Mouse (Mus musculus) G1E (cell line): ENCODE measurements around the gene Odf2l. TPM values are rescaled to one million over a fixed set of nuclear protein-coding genes. Genes with fewer than 3 reads are reported as not detected.

Source experiments
- ATAC-seq: 2 replicates; pipeline ENCODE4 v1.8.0; 2016; ENCODE audit warnings: mild to moderate bottlenecking; ENCODE audit not compliant: insufficient number of reproducible peaks, poor library complexity, low FRiP score, severe bottlenecking; ENCODE audit errors: extremely low read depth
- DNase-seq: peaks from one replicate; pipeline ENCODE4 v3.0.0; 2012; ENCODE audit warnings: low spot score
- H3K27me3 ChIP-seq: 2 replicates; pipeline ENCODE4 v1.6.1; 2012; ENCODE audit warnings: mild to moderate bottlenecking, low read length, inconsistent platforms; ENCODE audit not compliant: insufficient read depth
- H3K36me3 ChIP-seq: replicated peaks from 2 replicates; pipeline ENCODE3; 2012; ENCODE audit warnings: mild to moderate bottlenecking, inconsistent platforms
- H3K4me1 ChIP-seq: 2 replicates; pipeline ENCODE4 v1.6.1; 2012; ENCODE audit warnings: low read depth, low read length, inconsistent platforms, mixed read lengths; ENCODE audit not compliant: insufficient read depth
- H3K4me3 ChIP-seq: 2 replicates; pipeline ENCODE4 v1.5.1; 2012; ENCODE audit warnings: low read depth, mild to moderate bottlenecking, inconsistent platforms, low read length, moderate library complexity, mixed read lengths
- H3K9me3 ChIP-seq: replicated peaks from 2 replicates; pipeline ENCODE4 v1.6.1; 2012; ENCODE audit warnings: inconsistent platforms
- CTCF ChIP-seq: IDR thresholded peaks from 2 replicates; pipeline ENCODE4 v1.5.1; 2012; ENCODE audit warnings: low read depth, low read length, inconsistent platforms, mixed read lengths
- GATA1 ChIP-seq: IDR thresholded peaks from 2 replicates; pipeline ENCODE4 v1.6.1; 2012; ENCODE audit warnings: borderline replicate concordance, low read length, inconsistent platforms, mixed read lengths
- GATA2 ChIP-seq: IDR thresholded peaks from 2 replicates; pipeline ENCODE4 v1.6.1; 2012; ENCODE audit warnings: low read depth, low read length, inconsistent platforms, borderline replicate concordance
- POLR2AphosphoS5 ChIP-seq: IDR thresholded peaks from 2 replicates; pipeline ENCODE4 v1.6.1; 2012; ENCODE audit warnings: low read depth, low read length, inconsistent platforms; ENCODE audit not compliant: insufficient replicate concordance
- TAL1 ChIP-seq: conservative IDR thresholded peaks from 2 replicates; pipeline ENCODE4 v1.6.1; 2012; ENCODE audit warnings: low read depth, low read length, inconsistent platforms, mixed read lengths
- polyA plus RNA-seq: library from polyadenylated mRNA; stranded (reverse); fragments of >175 nt; gene quantifications from 2 replicates; pipeline ENCODE4 v1.2.3, GENCODE M21; 2012
- total RNA-seq, 2 experiments: library from RNA; stranded (forward) in 1 of 2; stranded (reverse) in 1 of 2; fragments of 200-1000 nt in 1 of 2; fragments of >200 nt in 1 of 2; fragmentation: Nextera tagmentation in 1 of 2; gene quantifications; 2 replicates each; pipeline ENCODE4 v1.2.3; 2014 to 2017

Gene Odf2l
- total RNA-seq (2014; fragmentation: Nextera tagmentation) (91.1 and 103 TPM in 2 replicates), total RNA-seq (2017) (37.8 and 43.0 TPM in 2 replicates), polyA plus RNA-seq (3.8 and 4.2 TPM in 2 replicates)

GRCm38 (mm10) chr3:145118254-145119001 is at the start of gene Odf2l:
Gene Odf2l (plus strand): TSS chr3:145118588.
- Histone ChIP-seq H3K4me1 (peaks cover 40% of the 10 kb centered on the region), H3K4me3 (peak within 1 kb of the TSS; percentile 88), H3K27me3 (no peaks in the 10 kb centered on the region), H3K9me3 (no peaks in the 10 kb centered on the region), H3K36me3 (peaks cover 6% of the 10 kb centered on the region)
- TF ChIP-seq TAL1 (no peak), POLR2AphosphoS5 (no peak), CTCF (no peak), GATA1 (no peak), GATA2 (no peak)
- DNase-seq, result peak; percentile 95
- peak; percentile 83 for ATAC-seq

- Histone ChIP-seq H3K27me3 (peaks cover 11% of the 10 kb centered on the region), H3K4me3 (no peak overlapping the region), H3K9me3 (no peaks in the 10 kb centered on the region), H3K4me1 (peaks cover 9% of the 10 kb centered on the region), H3K36me3 (no peaks in the 10 kb centered on the region)
- DNase-seq, result no peak
- no peak for ATAC-seq
- TF ChIP-seq CTCF, result no peak
- TF ChIP-seq POLR2AphosphoS5, result no peak
- no peak for TF ChIP-seq GATA1
Measured at GRCm38 (mm10) chr3:145068964-145069363, 49.4 kb upstream of the Odf2l start.

GRCm38 (mm10) chr3:145072339-145072738 is 46.0 kb upstream of the Odf2l start:
- H3K4me3 ChIP-seq, result no peak overlapping the region
- peaks cover 9% of the 10 kb centered on the region for H3K27me3 ChIP-seq
- DNase-seq, result no peak
- no peak for ATAC-seq
- TF ChIP-seq GATA2 (no peak), TAL1 (no peak), CTCF (no peak), POLR2AphosphoS5 (no peak), GATA1 (no peak)
- H3K4me1 ChIP-seq, result 0 out of 2 replicates have a peak, but pooled peaks cover 3% of the 10 kb centered on the region
- H3K9me3 ChIP-seq, result no peaks in the 10 kb centered on the region
- no peaks in the 10 kb centered on the region for H3K36me3 ChIP-seq

- H3K36me3 ChIP-seq, result no peaks in the 10 kb centered on the region
- peaks cover 3% of the 10 kb centered on the region; the same call in 1 of the 2 replicates for H3K4me1 ChIP-seq
- DNase-seq (no peak), ATAC-seq (no peak)
- TF ChIP-seq POLR2AphosphoS5 (no peak), GATA1 (no peak), CTCF (no peak), TAL1 (no peak), GATA2 (no peak)
- H3K4me3 ChIP-seq, result no peak overlapping the region
- H3K27me3 ChIP-seq, result peaks cover 13% of the 10 kb centered on the region
- H3K9me3 ChIP-seq, result no peaks in the 10 kb centered on the region
Measured at GRCm38 (mm10) chr3:145078405-145078804, 40.0 kb upstream of the Odf2l start.

- Histone ChIP-seq H3K27me3 (peaks cover 13% of the 10 kb centered on the region), H3K4me3 (no peak overlapping the region), H3K9me3 (no peaks in the 10 kb centered on the region), H3K4me1 (peaks cover 3% of the 10 kb centered on the region; the same call in 1 of the 2 replicates), H3K36me3 (no peaks in the 10 kb centered on the region)
- TF ChIP-seq GATA1 (no peak), CTCF (no peak), GATA2 (no peak), POLR2AphosphoS5 (no peak), TAL1 (no peak)
- ATAC-seq (no peak), DNase-seq (no peak)
Measured at GRCm38 (mm10) chr3:145080904-145081303, 37.5 kb upstream of the Odf2l start.

GRCm38 (mm10) chr3:145083081-145083480 is 35.3 kb upstream of the Odf2l start:
- no peaks in the 10 kb centered on the region for H3K36me3 ChIP-seq
- TF ChIP-seq GATA1 (no peak), GATA2 (no peak)
- ATAC-seq, result no peak
- no peak for DNase-seq
- peaks cover 11% of the 10 kb centered on the region for H3K27me3 ChIP-seq
- H3K4me1 ChIP-seq, result peaks cover 9% of the 10 kb centered on the region; the same call in 1 of the 2 replicates
- no peak overlapping the region for H3K4me3 ChIP-seq
- H3K9me3 ChIP-seq, result no peaks in the 10 kb centered on the region

- DNase-seq (no peak), ATAC-seq (no peak)
- no peaks in the 10 kb centered on the region for H3K36me3 ChIP-seq
- TF ChIP-seq GATA1 (no peak), POLR2AphosphoS5 (no peak), CTCF (no peak)
- peaks cover 5% of the 10 kb centered on the region for H3K27me3 ChIP-seq
- no peak overlapping the region for H3K4me3 ChIP-seq
- no peaks in the 10 kb centered on the region for H3K9me3 ChIP-seq
- H3K4me1 ChIP-seq, result peaks cover 7% of the 10 kb centered on the region; the same call in 1 of the 2 replicates
Measured at GRCm38 (mm10) chr3:145086180-145086579, 32.2 kb upstream of the Odf2l start.
